Mouse (Mus musculus) limb, embryonic 15.5 days (tissue): ENCODE results near the gene Ankfy1. TPM values are rescaled to one million over a fixed set of nuclear protein-coding genes. Genes with fewer than 3 reads are reported as not detected.
A peak's percentile ranks its signal among the peaks of the same experiment; 100 is the strongest.

ENCODE experiments used
- ATAC-seq: fragments of 200-750 bp; cut with Nextera tagmentation; 2 replicates; pipeline ENCODE4 v1.8.0; 2017; ENCODE audit warnings: low read depth, moderate TSS enrichment; ENCODE audit not compliant: insufficient number of reproducible peaks, low FRiP score, low TSS enrichment
- H3K27ac ChIP-seq: fragments of 300-500 bp; sonication (generic); 2 replicates; pipeline ENCODE4 v1.5.1; 2015; ENCODE audit warnings: moderate library complexity, mild to moderate bottlenecking, inconsistent platforms
- H3K27me3 ChIP-seq: fragments of 300-500 bp; sonication (generic); 2 replicates; pipeline ENCODE4 v1.6.1; 2015; ENCODE audit warnings: inconsistent platforms
- H3K36me3 ChIP-seq: fragments of 300-500 bp; sonication (generic); 2 replicates; pipeline ENCODE4 v1.6.1; 2015; ENCODE audit warnings: inconsistent platforms
- H3K4me1 ChIP-seq: fragments of 300-500 bp; sonication (generic); 2 replicates; pipeline ENCODE4 v1.6.1; 2015; ENCODE audit warnings: inconsistent platforms
- H3K4me2 ChIP-seq: fragments of 300-500 bp; sonication (generic); 2 replicates; pipeline ENCODE4 v1.6.1; 2015; ENCODE audit warnings: mild to moderate bottlenecking, inconsistent platforms
- H3K4me3 ChIP-seq: fragments of 300-500 bp; sonication (generic); 2 replicates; pipeline ENCODE4 v1.5.1; 2015; ENCODE audit warnings: mild to moderate bottlenecking, inconsistent platforms
- H3K9ac ChIP-seq: fragments of 300-500 bp; sonication (generic); 2 replicates; pipeline ENCODE4 v1.6.1; 2015; ENCODE audit warnings: inconsistent platforms
- H3K9me3 ChIP-seq: fragments of 300-500 bp; sonication (generic); 2 replicates; pipeline ENCODE4 v1.6.1; 2016; ENCODE audit warnings: inconsistent platforms
- WGBS: fragments of 180-500 bp; shearing (Covaris S2); methylation state at CpG from one replicate; pipeline ENCODE4 v1.1.7; 2015; 5-methylcytosine and 5-hydroxymethylcytosine counted together
- polyA plus RNA-seq: library from polyadenylated mRNA; unstranded; fragments of >200 nt; fragmentation: Nextera tagmentation; extraction: Ambion mirVana; gene quantifications from 2 replicates; pipeline ENCODE4 v1.2.1, GENCODE M21; 2015

The Ankfy1 gene
- polyA plus RNA-seq, 1 experiment from 2014 or later: 21.5 TPM

GRCm38 (mm10) chr11:72796773-72797338 is 107.0 kb downstream of the Ankfy1 start:
- Histone ChIP-seq H3K9me3 (no peaks in the 10 kb centered on the region), H3K4me1 (peaks cover 12% of the 10 kb centered on the region), H3K4me3 (peak overlapping the region; percentile 83), H3K4me2 (peak overlapping the region; percentile 64), H3K9ac (peak overlapping the region; percentile 81), H3K36me3 (no peaks in the 10 kb centered on the region), H3K27me3 (no peaks in the 10 kb centered on the region), H3K27ac (no peak overlapping the region)
- 13% methylated on average over 10 of the region's 10 CpGs for WGBS
- no peak for ATAC-seq

GRCm38 (mm10) chr11:72798112-72798511 is 108.3 kb downstream of the Ankfy1 start:
- ATAC-seq: no peak
- Histone ChIP-seq H3K27ac (no peak overlapping the region), H3K4me1 (peaks cover 16% of the 10 kb centered on the region), H3K4me3 (no peak overlapping the region), H3K4me2 (no peak overlapping the region), H3K9ac (no peak overlapping the region), H3K27me3 (no peaks in the 10 kb centered on the region), H3K36me3 (no peaks in the 10 kb centered on the region), H3K9me3 (no peaks in the 10 kb centered on the region)

GRCm38 (mm10) chr11:72801182-72801581 is 111.4 kb downstream of the Ankfy1 start:
- H3K27ac ChIP-seq: no peak overlapping the region

GRCm38 (mm10) chr11:72803038-72803437 is 113.2 kb downstream of the Ankfy1 start:
- no peak overlapping the region for H3K4me3 ChIP-seq
- H3K9me3 ChIP-seq: no peaks in the 10 kb centered on the region
- H3K9ac ChIP-seq: no peak overlapping the region
- no peaks in the 10 kb centered on the region for H3K27me3 ChIP-seq
- H3K4me1 ChIP-seq: 0 out of 2 replicates have a peak, but pooled peaks cover 5% of the 10 kb centered on the region
- no peaks in the 10 kb centered on the region for H3K36me3 ChIP-seq
- ATAC-seq: no peak
- WGBS: 48% methylated on average over 3 of the region's 3 CpGs
- no peak overlapping the region for H3K27ac ChIP-seq
- no peak overlapping the region for H3K4me2 ChIP-seq

More at GRCm38 (mm10) chr11:72801182-72801581, 111.4 kb downstream of the Ankfy1 start:
- H3K4me2 ChIP-seq: no peak overlapping the region
- H3K4me3 ChIP-seq: no peak overlapping the region
- H3K27me3 ChIP-seq: no peaks in the 10 kb centered on the region
- H3K9ac ChIP-seq: no peak overlapping the region
- H3K36me3 ChIP-seq: no peaks in the 10 kb centered on the region
- peaks cover 13% of the 10 kb centered on the region for H3K4me1 ChIP-seq
- ATAC-seq: no peak
- no peaks in the 10 kb centered on the region for H3K9me3 ChIP-seq

- no peak overlapping the region for H3K9ac ChIP-seq
- 0 out of 2 replicates have a peak, but pooled peaks cover 5% of the 10 kb centered on the region for H3K4me1 ChIP-seq
- no peaks in the 10 kb centered on the region for H3K27me3 ChIP-seq
- no peak for ATAC-seq
- no peaks in the 10 kb centered on the region for H3K36me3 ChIP-seq
- H3K27ac ChIP-seq: no peak overlapping the region
- no peak overlapping the region for H3K4me3 ChIP-seq
- H3K9me3 ChIP-seq: no peaks in the 10 kb centered on the region
- H3K4me2 ChIP-seq: no peak overlapping the region
Observed at GRCm38 (mm10) chr11:72804586-72804985, 114.8 kb downstream of the Ankfy1 start.

GRCm38 (mm10) chr11:72805232-72805631 is 115.4 kb downstream of the Ankfy1 start:
- no peaks in the 10 kb centered on the region for H3K27me3 ChIP-seq
- H3K9me3 ChIP-seq: no peaks in the 10 kb centered on the region
- no peak overlapping the region for H3K4me3 ChIP-seq
- no peaks in the 10 kb centered on the region for H3K36me3 ChIP-seq
- ATAC-seq: no peak
- H3K4me2 ChIP-seq: no peak overlapping the region
- 82% methylated on average over 3 of the region's 3 CpGs for WGBS
- H3K4me1 ChIP-seq: 0 out of 2 replicates have a peak, but pooled peaks cover 5% of the 10 kb centered on the region
- H3K27ac ChIP-seq: no peak overlapping the region
- H3K9ac ChIP-seq: no peak overlapping the region

- H3K4me3 ChIP-seq: no peak overlapping the region
- H3K4me1 ChIP-seq: 0 out of 2 replicates have a peak, but pooled peaks cover 5% of the 10 kb centered on the region
- H3K27ac ChIP-seq: no peak overlapping the region
- ATAC-seq: no peak
- no peak overlapping the region for H3K9ac ChIP-seq
- no peak overlapping the region for H3K4me2 ChIP-seq
- WGBS: 72% methylated on average over 2 of the region's 2 CpGs
- no peaks in the 10 kb centered on the region for H3K36me3 ChIP-seq
- H3K27me3 ChIP-seq: no peaks in the 10 kb centered on the region
- H3K9me3 ChIP-seq: no peaks in the 10 kb centered on the region
Observed at GRCm38 (mm10) chr11:72806556-72806955, 116.8 kb downstream of the Ankfy1 start.

GRCm38 (mm10) chr11:72807992-72808391 is 118.2 kb downstream of the Ankfy1 start:
- Histone ChIP-seq H3K4me2 (no peak overlapping the region), H3K27me3 (no peaks in the 10 kb centered on the region), H3K4me1 (0 out of 2 replicates have a peak, but pooled peaks cover 2% of the 10 kb centered on the region), H3K36me3 (no peaks in the 10 kb centered on the region), H3K9me3 (no peaks in the 10 kb centered on the region), H3K9ac (no peak overlapping the region), H3K4me3 (no peak overlapping the region), H3K27ac (no peak overlapping the region)
- no peak for ATAC-seq
- 78% methylated on average over 4 of the region's 4 CpGs for WGBS

GRCm38 (mm10) chr11:72813687-72814086 is 123.9 kb downstream of the Ankfy1 start:
- Histone ChIP-seq H3K9me3 (no peaks in the 10 kb centered on the region), H3K4me2 (no peak overlapping the region), H3K27ac (no peak overlapping the region), H3K36me3 (0 out of 2 replicates have a peak, but pooled peaks cover 3% of the 10 kb centered on the region), H3K9ac (no peak overlapping the region), H3K27me3 (no peaks in the 10 kb centered on the region), H3K4me1 (no peaks in the 10 kb centered on the region), H3K4me3 (no peak overlapping the region)
- ATAC-seq: no peak
- WGBS: 96% methylated on average over 5 of the region's 5 CpGs

- Histone ChIP-seq H3K27me3 (no peaks in the 10 kb centered on the region), H3K4me3 (no peak overlapping the region), H3K4me1 (no peaks in the 10 kb centered on the region), H3K27ac (no peak overlapping the region), H3K4me2 (no peak overlapping the region), H3K36me3 (peaks cover 8% of the 10 kb centered on the region; the same call in 1 of the 2 replicates), H3K9me3 (no peaks in the 10 kb centered on the region), H3K9ac (no peak overlapping the region)
- 76% methylated on average over 2 of the region's 2 CpGs for WGBS
- no peak for ATAC-seq
Observed at GRCm38 (mm10) chr11:72814188-72814587, 124.4 kb downstream of the Ankfy1 start.

GRCm38 (mm10) chr11:72816859-72817258 is 127.1 kb downstream of the Ankfy1 start:
- Histone ChIP-seq H3K4me2 (no peak overlapping the region), H3K27me3 (no peaks in the 10 kb centered on the region), H3K4me1 (no peaks in the 10 kb centered on the region), H3K36me3 (peaks cover 26% of the 10 kb centered on the region), H3K9me3 (no peaks in the 10 kb centered on the region), H3K9ac (no peak overlapping the region), H3K27ac (no peak overlapping the region), H3K4me3 (no peak overlapping the region)
- WGBS: 78% methylated on average over 1 of the region's 1 CpGs
- ATAC-seq: no peak

GRCm38 (mm10) chr11:72818067-72818466 is 128.3 kb downstream of the Ankfy1 start:
- no peaks in the 10 kb centered on the region for H3K9me3 ChIP-seq
- no peaks in the 10 kb centered on the region for H3K27me3 ChIP-seq
- no peak overlapping the region for H3K4me2 ChIP-seq
- peaks cover 35% of the 10 kb centered on the region for H3K36me3 ChIP-seq
- no peak overlapping the region for H3K4me3 ChIP-seq
- 89% methylated on average over 7 of the region's 7 CpGs for WGBS
- H3K27ac ChIP-seq: no peak overlapping the region
- ATAC-seq: no peak
- H3K4me1 ChIP-seq: no peaks in the 10 kb centered on the region
- H3K9ac ChIP-seq: no peak overlapping the region

GRCm38 (mm10) chr11:72821041-72821440 is 131.2 kb downstream of the Ankfy1 start:
- no peak overlapping the region for H3K27ac ChIP-seq
- ATAC-seq: no peak
- 86% methylated on average over 7 of the region's 7 CpGs for WGBS
- no peaks in the 10 kb centered on the region for H3K9me3 ChIP-seq
- H3K36me3 ChIP-seq: peaks cover 56% of the 10 kb centered on the region
- no peaks in the 10 kb centered on the region for H3K4me1 ChIP-seq
- no peaks in the 10 kb centered on the region for H3K27me3 ChIP-seq
- H3K9ac ChIP-seq: no peak overlapping the region
- H3K4me3 ChIP-seq: no peak overlapping the region
- no peak overlapping the region for H3K4me2 ChIP-seq
